ENCODE assay signal across 8 mouse cellular contexts in genomic region chr7:144527723-144528221, GRCm38 (mm10). TPM values are rescaled to one million over a fixed set of nuclear protein-coding genes. Genes with fewer than 3 reads are reported as not detected.
DNase-seq lines count a peak whose midpoint lies in the region; ATAC-seq and TF ChIP-seq lines count a peak whose summit lies in the region.

No protein-coding gene starts in this region.

- WGBS in kidney, adult 2 months = 4% methylated on average over 1 of the region's 1 CpGs

- H3K4me2 ChIP-seq in myocyte (ENCODE audit: low read depth) = peak overlapping the region; percentile 62

- H3ac ChIP-seq in myocyte (ENCODE audit: control insufficient read depth, insufficient read length) = no peak overlapping the region

- no peak for DNase-seq in layer of hippocampus, adult 2 months (ENCODE audit: low spot score in 2 of 2)
- DNase-seq in layer of hippocampus, adult 18-20 months (ENCODE audit: low spot score in 2 of 2) = no peak
- DNase-seq in adrenal gland, adult 8-10 months = peak; percentile 83
- DNase-seq in kidney, adult 2 months = peak; percentile 52
- DNase-seq in retina, embryonic 14.5 days (ENCODE audit: low spot score) = no peak
- no peak for DNase-seq in left cerebral cortex, adult 2 months (ENCODE audit: extremely low spot score in 1 of 2, low spot score in 2 of 2)

- H3K4me1 ChIP-seq in kidney, adult 2 months (ENCODE audit: control insufficient read depth, insufficient read depth, low read length) = peaks cover 5% of the 10 kb centered on the region; the same call in 1 of the 2 replicates

- no peak for ATAC-seq in frontal cortex, adult (ENCODE audit: low TSS enrichment)

- peaks cover 40% of the 10 kb centered on the region for H3K79me2 ChIP-seq in myocyte (ENCODE audit: control insufficient read depth, insufficient read depth)

- TF ChIP-seq POLR2A in kidney, adult 2 months (IDR thresholded peaks at IDR 0.05; ENCODE audit: low read depth, low read length) = no peak
- TF ChIP-seq POLR2A in myocyte (IDR thresholded peaks at IDR 0.05; ENCODE audit: insufficient read length, low read depth) = no peak

- H3K4me3 ChIP-seq in layer of hippocampus, adult 2 months = no peak overlapping the region
- H3K4me3 ChIP-seq in kidney, adult 2 months (ENCODE audit: insufficient read depth, low read depth, low read length) = no peak overlapping the region
- H3K4me3 ChIP-seq in myocyte = no peak overlapping the region
- H3K4me3 ChIP-seq in left cerebral cortex, adult 2 months = no peak overlapping the region

- TF ChIP-seq CTCF in layer of hippocampus, adult 2 months (conservative IDR thresholded peaks at IDR 0.05) = peak; percentile 50
- TF ChIP-seq CTCF in kidney, adult 2 months (conservative IDR thresholded peaks at IDR 0.05; ENCODE audit: insufficient read depth, insufficient read length, low read depth, low read length) = no peak; the same call in 1 of the 2 replicates
- no peak; the same call in 1 of the 2 replicates for TF ChIP-seq CTCF in left cerebral cortex, adult 2 months (IDR thresholded peaks at IDR 0.05)

- intact Hi-C loops in left cerebral cortex, adult 2 months (cut with DNase I) = no loop called here

- H3K27ac ChIP-seq in layer of hippocampus, adult 2 months = no peak overlapping the region
- no peak overlapping the region for H3K27ac ChIP-seq in kidney, adult 2 months (ENCODE audit: insufficient read depth, low read depth, low read length)
- H3K27ac ChIP-seq in left cerebral cortex, adult 2 months = no peak overlapping the region

- no peaks in the 10 kb centered on the region for H3K27me3 ChIP-seq in kidney, adult 2 months (replicated peaks; ENCODE audit: control insufficient read depth, insufficient read depth, low read length)
- H3K27me3 ChIP-seq in myocyte (ENCODE audit: control insufficient read depth, insufficient read depth, insufficient read length) = no peaks in the 10 kb centered on the region

- H3K36me3 ChIP-seq in kidney, adult 2 months (ENCODE audit: control insufficient read depth, insufficient read depth, low read length) = no peaks in the 10 kb centered on the region
- no peaks in the 10 kb centered on the region for H3K36me3 ChIP-seq in myocyte (ENCODE audit: control insufficient read depth, insufficient read depth)

TF ChIP-seq in myocyte, 11 proteins besides CTCF, POLR2A, EP300 and RAD21:
- TF ChIP-seq MYOG (IDR thresholded peaks at IDR 0.05; ENCODE audit: control insufficient read depth in 1 of 3, insufficient read depth in 1 of 3, insufficient read length in 2 of 3, low read depth in 2 of 3) (peak; percentile 49 to 96 (median 94)), CEBPB (IDR thresholded peaks at IDR 0.05; ENCODE audit: insufficient read depth, poor library complexity, severe bottlenecking) (peak; percentile 79), SRF (IDR thresholded peaks at IDR 0.05; ENCODE audit: control insufficient read depth, insufficient read length, low read depth) (no peak), MAX (IDR thresholded peaks at IDR 0.05; ENCODE audit: low read depth) (no peak), E2F4 (IDR thresholded peaks at IDR 0.05; ENCODE audit: insufficient read depth) (no peak), TCF12 (IDR thresholded peaks at IDR 0.05; ENCODE audit: insufficient read depth, poor library complexity, severe bottlenecking) (peak; percentile 82), TCF3 (IDR thresholded peaks at IDR 0.05; ENCODE audit: insufficient read length, low read depth) (peak; percentile 38), REST (IDR thresholded peaks at IDR 0.05; ENCODE audit: insufficient read depth, insufficient read length) (no peak), MYOD1 (IDR thresholded peaks at IDR 0.05; ENCODE audit: control insufficient read depth in 1 of 3, insufficient read length in 2 of 3, low read depth in 2 of 3) (peak; percentile 76 to 90 (median 84)), POLR2AphosphoS2 (IDR thresholded peaks at IDR 0.05; ENCODE audit: insufficient read length, low read depth) (no peak)
TF ChIP-seq in myocyte: peak in this region for 5.

RNA-seq across cellular contexts. Expression of gene Ppfia1, which starts 25.8 kb away (rescaled TPM):
- 10 to 100 TPM; 38.2 to 43.0 TPM for total RNA-seq in layer of hippocampus, adult 2 months (2021)
- total RNA-seq in layer of hippocampus, adult 18-20 months (2021) = 10 to 100 TPM; 35.6 to 37.0 TPM
- total RNA-seq in adrenal gland, adult 8-10 months (2022) = 10 to 100 TPM; 48.2 to 63.2 (median 54.5) TPM
- polyA plus RNA-seq in kidney, adult 2 months (2012; rRNA removed) = 43.8 and 44.9 TPM in 2 replicates
- polyA plus RNA-seq in myocyte (2012; fragmentation: generic; extraction: Trizol) = 17.8 TPM
- 10 to 100 TPM; 35.9 to 37.3 TPM for total RNA-seq in left cerebral cortex, adult 2 months (2021)

RNA-seq across cellular contexts. Expression of gene Fadd, which starts 54.5 kb away (rescaled TPM):
- total RNA-seq in layer of hippocampus, adult 2 months (2021) = 1 to 10 TPM; 1.9 to 2.3 TPM
- total RNA-seq in layer of hippocampus, adult 18-20 months (2021) = 1 to 10 TPM; 2.0 TPM
- 10 to 100 TPM; 13.2 to 14.9 (median 13.8) TPM for total RNA-seq in adrenal gland, adult 8-10 months (2022)
- polyA plus RNA-seq in kidney, adult 2 months (2012; rRNA removed) = 15.2 and 16.0 TPM in 2 replicates
- 5.7 TPM for polyA plus RNA-seq in myocyte (2012; fragmentation: generic; extraction: Trizol)
- 1 to 10 TPM; 2.1 to 2.3 TPM for total RNA-seq in left cerebral cortex, adult 2 months (2021)

RNA-seq across cellular contexts. Expression of gene Cttn, which starts 57.0 kb away (rescaled TPM):
- total RNA-seq in layer of hippocampus, adult 2 months (2021) = 100 to 1,000 TPM; 179 to 181 TPM
- 100 to 1,000 TPM; 179 to 196 TPM for total RNA-seq in layer of hippocampus, adult 18-20 months (2021)
- 100 to 1,000 TPM; 228 to 248 (median 236) TPM for total RNA-seq in adrenal gland, adult 8-10 months (2022)
- polyA plus RNA-seq in kidney, adult 2 months (2012; rRNA removed) = 85.8 and 91.3 TPM in 2 replicates
- polyA plus RNA-seq in myocyte (2012; fragmentation: generic; extraction: Trizol) = 120 TPM
- total RNA-seq in left cerebral cortex, adult 2 months (2021) = 100 to 1,000 TPM; 103 to 107 TPM

Comparison
In these comparisons a context has a peak if more than half of its experiments do, and no peak if none do; other contexts are left out.
1. DNase-seq: peak in adrenal gland, adult 8-10 months (single experiment) and kidney, adult 2 months (single experiment); none in layer of hippocampus, adult 2 months (0 of 2), layer of hippocampus, adult 18-20 months (0 of 2), retina, embryonic 14.5 days (single experiment) and left cerebral cortex, adult 2 months (0 of 2).
2. RNA of gene Fadd, which starts 54.5 kb away (total RNA-seq): 13.2 to 14.9 TPM in adrenal gland, adult 8-10 months; 2.1 to 2.3 TPM in left cerebral cortex, adult 2 months, 1.9 to 2.3 TPM in layer of hippocampus, adult 2 months and 2.0 TPM in layer of hippocampus, adult 18-20 months; every median in the first group is over 4 times any median in the second.